Mouse (Mus musculus): ENCODE results near the gene Hist2h3c2. TPM values are rescaled to one million over a fixed set of nuclear protein-coding genes. Genes with fewer than 3 reads are reported as not detected.

Hist2h3c2 gene
- total and polyA plus RNA-seq, 3 experiments = 1.3 to 1,173 (median 15.3) TPM

DNA sequence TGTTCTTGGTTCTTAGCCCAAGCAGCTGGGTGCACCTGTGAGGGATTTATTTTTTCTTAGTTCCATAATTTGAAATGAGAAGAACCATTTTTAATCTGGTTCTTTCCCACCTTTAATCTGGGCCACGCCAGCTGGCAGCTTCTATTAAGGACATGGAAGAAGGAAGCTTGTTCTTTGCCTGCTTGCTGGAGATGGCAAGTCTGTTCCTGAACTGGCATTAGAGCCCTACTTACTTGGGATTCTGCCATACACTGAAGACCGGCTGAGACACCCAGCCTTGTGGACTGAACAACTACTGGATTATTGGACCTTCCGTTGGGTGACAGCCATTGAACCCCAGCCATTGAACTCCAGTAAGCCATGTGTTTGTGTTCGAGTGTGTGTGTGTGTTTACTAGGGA, 16.2 kb downstream of the Hist2h3c2 start:
- Histone ChIP-seq H3K27ac (ENCODE audit: insufficient read depth, low read depth) (peak overlapping the region; percentile 38; the same call in 1 of the 2 replicates), H3K36me3 (replicated peaks in 1 of 2; ENCODE audit: control insufficient read depth in 1 of 2, insufficient read depth in 1 of 2, low read length in 1 of 2) (no peaks in the 10 kb centered on the region), H3K4me3 (replicated peaks in 1 of 3; ENCODE audit: low read depth in 2 of 3, low read length in 2 of 3, poor library complexity in 1 of 3) (peak overlapping the region; percentile 2 to 29 (median 23)), H3K27me3 (replicated peaks) (no peaks in the 10 kb centered on the region), H3K4me1 (ENCODE audit: control insufficient read depth in 1 of 2, insufficient read depth in 2 of 2) (peaks cover 14 to 63% of the 10 kb centered on the region in 2 experiments), H3K4me2 (ENCODE audit: insufficient read depth, low read depth, poor library complexity, severe bottlenecking) (peak overlapping the region; percentile 76), H3K9me3 (replicated peaks; ENCODE audit: low read length) (no peaks in the 10 kb centered on the region), H3K79me2 (replicated peaks; ENCODE audit: control insufficient read depth, extremely low read depth, insufficient read depth, poor library complexity, severe bottlenecking) (peaks cover 16% of the 10 kb centered on the region), H3K9ac (ENCODE audit: insufficient read depth, low read depth) (peak overlapping the region; percentile 71)
- DNase-seq (ENCODE audit: extremely low read depth) = no peak
- TF ChIP-seq ELF1 (IDR thresholded peaks at IDR 0.05; ENCODE audit: low read depth, low read length) (no peak), USF1 (IDR thresholded peaks at IDR 0.05; ENCODE audit: low read depth, low read length) (no peak)
- dilution Hi-C loops (cut with MboI; ENCODE audit: extremely low pct_ligation_motif_present, extremely low pct_unique_long_range_greater_than_20kb, low sequenced_read_pairs) = no loop called here
- in situ Hi-C loops (cut with MboI; ENCODE audit: low pct_ligation_motif_present, low pct_unique_long_range_greater_than_20kb, low sequenced_read_pairs) = loop anchor here (10.0 kb wide), 2 partner anchors 258 to 568 kb away; partner anchors contain the start of gene Mcl1

- dilution Hi-C loops (cut with MboI; ENCODE audit: extremely low pct_ligation_motif_present, extremely low pct_unique_long_range_greater_than_20kb, low sequenced_read_pairs) (no loop called here), in situ Hi-C loops (cut with MboI; ENCODE audit: low pct_ligation_motif_present, low pct_unique_long_range_greater_than_20kb, low sequenced_read_pairs) (loop anchor here (10.0 kb wide), 2 partner anchors 257 to 567 kb away; partner anchors contain the start of gene Mcl1)
- H3K9ac ChIP-seq (ENCODE audit: insufficient read depth, low read depth) = peak overlapping the region; percentile 71
- peak overlapping the region; percentile 54 to 75 (median 62) for H3K4me3 ChIP-seq (replicated peaks in 1 of 3; ENCODE audit: low read depth in 2 of 3, low read length in 2 of 3, poor library complexity in 1 of 3)
- DNase-seq (ENCODE audit: extremely low read depth) = no peak
- TF ChIP-seq MAFK (IDR thresholded peaks at IDR 0.05; ENCODE audit: insufficient replicate concordance, low read length) (no peak), CHD1 (IDR thresholded peaks at IDR 0.05; ENCODE audit: low read depth, low read length) (peak; percentile 59; the same call in 1 of the 2 replicates), CHD2 (IDR thresholded peaks at IDR 0.05; ENCODE audit: low read length) (no peak), ZC3H11A (IDR thresholded peaks at IDR 0.05; ENCODE audit: low read depth, low read length) (no peak), PAX5 (IDR thresholded peaks at IDR 0.05; ENCODE audit: low read length) (no peak), JUND (conservative IDR thresholded peaks at IDR 0.05; ENCODE audit: low read depth, low read length) (no peak), POLR2AphosphoS2 (IDR thresholded peaks at IDR 0.05; ENCODE audit: low read depth, low read length) (no peak)
- no peaks in the 10 kb centered on the region for H3K27me3 ChIP-seq (replicated peaks)
- H3K79me2 ChIP-seq (replicated peaks; ENCODE audit: control insufficient read depth, extremely low read depth, insufficient read depth, poor library complexity, severe bottlenecking) = peaks cover 16% of the 10 kb centered on the region
- H3K4me2 ChIP-seq (ENCODE audit: insufficient read depth, low read depth, poor library complexity, severe bottlenecking) = peak overlapping the region; percentile 76
- peaks cover 11 to 52% of the 10 kb centered on the region in 2 experiments for H3K4me1 ChIP-seq (ENCODE audit: control insufficient read depth in 1 of 2, insufficient read depth in 2 of 2)
- no peaks in the 10 kb centered on the region for H3K36me3 ChIP-seq (replicated peaks in 1 of 2; ENCODE audit: control insufficient read depth in 1 of 2, insufficient read depth in 1 of 2, low read length in 1 of 2)
- H3K27ac ChIP-seq (ENCODE audit: insufficient read depth, low read depth) = peak overlapping the region; percentile 92
- no peaks in the 10 kb centered on the region for H3K9me3 ChIP-seq (replicated peaks; ENCODE audit: low read length)
Observed at GRCm38 (mm10) chr3:96221640-96222038, 17.3 kb downstream of the Hist2h3c2 start.

GRCm38 (mm10) chr3:96220765-96221639, 17.9 kb downstream of the Hist2h3c2 start, which contains the start of the genes Hist2h2ac and Hist2h2be:
TSS of gene Hist2h2ac (minus strand) at chr3:96220880.
TSS of gene Hist2h2be (plus strand) at chr3:96221119.
- H3K27me3 ChIP-seq (replicated peaks) = no peaks in the 10 kb centered on the region
- peak within 1 kb of the TSS; percentile 99 for H3K27ac ChIP-seq (ENCODE audit: insufficient read depth, low read depth)
- in situ Hi-C loops (cut with MboI; ENCODE audit: low pct_ligation_motif_present, low pct_unique_long_range_greater_than_20kb, low sequenced_read_pairs) (loop anchor here (10.0 kb wide), 2 partner anchors 256 to 566 kb away; partner anchors contain the start of gene Mcl1), dilution Hi-C loops (cut with MboI; ENCODE audit: extremely low pct_ligation_motif_present, extremely low pct_unique_long_range_greater_than_20kb, low sequenced_read_pairs) (no loop called here)
- H3K4me2 ChIP-seq (ENCODE audit: insufficient read depth, low read depth, poor library complexity, severe bottlenecking) = peak within 1 kb of the TSS; percentile 76
- peak; percentile 97 for DNase-seq (ENCODE audit: extremely low read depth)
- H3K79me2 ChIP-seq (replicated peaks; ENCODE audit: control insufficient read depth, extremely low read depth, insufficient read depth, poor library complexity, severe bottlenecking) = peaks cover 16% of the 10 kb centered on the region
- H3K4me1 ChIP-seq (ENCODE audit: control insufficient read depth in 1 of 2, insufficient read depth in 2 of 2) = peaks cover 11 to 45% of the 10 kb centered on the region in 2 experiments
- H3K4me3 ChIP-seq (replicated peaks in 1 of 3; ENCODE audit: low read depth in 2 of 3, low read length in 2 of 3, poor library complexity in 1 of 3) = peak within 1 kb of the TSS; percentile 62 to 75 (median 75)
- H3K9me3 ChIP-seq (replicated peaks; ENCODE audit: low read length) = no peaks in the 10 kb centered on the region
- no peaks in the 10 kb centered on the region for H3K36me3 ChIP-seq (replicated peaks in 1 of 2; ENCODE audit: control insufficient read depth in 1 of 2, insufficient read depth in 1 of 2, low read length in 1 of 2)
- peak within 1 kb of the TSS; percentile 99 for H3K9ac ChIP-seq (ENCODE audit: insufficient read depth, low read depth)
- peak; percentile 99 for TF ChIP-seq ZMIZ1 (IDR thresholded peaks at IDR 0.05; ENCODE audit: low read depth, low read length)
- TF ChIP-seq MYC (IDR thresholded peaks at IDR 0.05; ENCODE audit: low read depth, low read length) = 0 out of 2 replicates have a peak, but pooled peaks have one; percentile 18
- no peak for TF ChIP-seq ZC3H11A (IDR thresholded peaks at IDR 0.05; ENCODE audit: low read depth, low read length)
- TF ChIP-seq UBTF (IDR thresholded peaks at IDR 0.05; ENCODE audit: low read depth, low read length) = peak; percentile 86
- TF ChIP-seq MAX (IDR thresholded peaks at IDR 0.05; ENCODE audit: low read length) = peak; percentile 61
- peak; percentile 86 for TF ChIP-seq TCF12 (IDR thresholded peaks at IDR 0.05; ENCODE audit: low read depth, low read length)
- TF ChIP-seq ELF1 (IDR thresholded peaks at IDR 0.05; ENCODE audit: low read depth, low read length) = peak; percentile 46; the same call in 1 of the 2 replicates
- peak; percentile 53; the same call in 1 of the 2 replicates for TF ChIP-seq MAZ (IDR thresholded peaks at IDR 0.05; ENCODE audit: low read depth, low read length)
- 0 out of 2 replicates have a peak, but pooled peaks have one; percentile 24 for TF ChIP-seq E2F4 (IDR thresholded peaks at IDR 0.05; ENCODE audit: insufficient replicate concordance, low read depth, low read length)
- no peak for TF ChIP-seq PAX5 (IDR thresholded peaks at IDR 0.05; ENCODE audit: low read length)
- peak; percentile 65 for TF ChIP-seq HCFC1 (IDR thresholded peaks at IDR 0.05; ENCODE audit: low read depth, low read length)
- peak; percentile 99 for TF ChIP-seq TBP (conservative IDR thresholded peaks at IDR 0.05; ENCODE audit: low read depth, low read length)
- peak; percentile 31; the same call in 1 of the 2 replicates for TF ChIP-seq MEF2A (IDR thresholded peaks at IDR 0.05; ENCODE audit: borderline replicate concordance, low read depth, low read length)
- TF ChIP-seq KAT2A (IDR thresholded peaks at IDR 0.05; ENCODE audit: insufficient replicate concordance, low read length) = no peak
- no peak for TF ChIP-seq USF2 (conservative IDR thresholded peaks at IDR 0.05; ENCODE audit: low read depth, low read length)
- TF ChIP-seq MXI1 (IDR thresholded peaks at IDR 0.05; ENCODE audit: low read depth, low read length) = peak; percentile 92
